Mouse (Mus musculus): ENCODE results near the gene Psmd9.

The Psmd9 gene

GRCm38 (mm10) chr5:123228524-123228922 lies 59.3 kb downstream of the Psmd9 start:
- in situ Hi-C loops (cut with MboI, MseI), result no loop called here

- in situ Hi-C loops (cut with MboI, MseI), result no loop called here
Observed at GRCm38 (mm10) chr5:123229296-123229695, 60.1 kb downstream of the Psmd9 start.

- in situ Hi-C loops (cut with MboI, MseI), result no loop called here
Observed at GRCm38 (mm10) chr5:123232180-123232579, 63.0 kb downstream of the Psmd9 start.

GRCm38 (mm10) chr5:123235731-123236130 lies 66.5 kb downstream of the Psmd9 start:
- in situ Hi-C loops (cut with MboI, MseI), result no loop called here

GRCm38 (mm10) chr5:123236426-123236825 lies 67.2 kb downstream of the Psmd9 start:
- in situ Hi-C loops (cut with MboI, MseI), result no loop called here

- in situ Hi-C loops (cut with MboI, MseI), result no loop called here
Observed at GRCm38 (mm10) chr5:123239501-123239900, 70.3 kb downstream of the Psmd9 start.

GRCm38 (mm10) chr5:123245518-123245917 lies 76.3 kb downstream of the Psmd9 start:
- in situ Hi-C loops (cut with MboI, MseI), result no loop called here

GRCm38 (mm10) chr5:123251390-123251789 lies 82.2 kb downstream of the Psmd9 start:
- in situ Hi-C loops (cut with MboI, MseI), result no loop called here

GRCm38 (mm10) chr5:123251834-123252233 lies 82.6 kb downstream of the Psmd9 start, which contains the start of gene Wdr66:
Gene Wdr66, plus strand, starts transcription at chr5:123252102.
- in situ Hi-C loops (cut with MboI, MseI), result no loop called here

GRCm38 (mm10) chr5:123256841-123257755 lies 87.9 kb downstream of the Psmd9 start:
- in situ Hi-C loops (cut with MboI, MseI), result no loop called here

GRCm38 (mm10) chr5:123258990-123259389 lies 89.8 kb downstream of the Psmd9 start:
- in situ Hi-C loops (cut with MboI, MseI), result no loop called here

GRCm38 (mm10) chr5:123260698-123261097 lies 91.5 kb downstream of the Psmd9 start:
- in situ Hi-C loops (cut with MboI, MseI), result no loop called here

- in situ Hi-C loops (cut with MboI, MseI), result no loop called here
Observed at GRCm38 (mm10) chr5:123266909-123267308, 97.7 kb downstream of the Psmd9 start.

GRCm38 (mm10) chr5:123268477-123269474 lies 99.6 kb downstream of the Psmd9 start:
- in situ Hi-C loops (cut with MboI, MseI), result no loop called here

GRCm38 (mm10) chr5:123270917-123271316 lies 101.7 kb downstream of the Psmd9 start:
- in situ Hi-C loops (cut with MboI, MseI), result loop anchor here in 1 of 2 experiments (5.0 kb wide), 1 partner anchor 84 kb away; no protein-coding TSS in a partner anchor

- in situ Hi-C loops (cut with MboI, MseI), result loop anchor here in 1 of 2 experiments (5.0 kb wide), 1 partner anchor 86 kb away; no protein-coding TSS in a partner anchor
Observed at GRCm38 (mm10) chr5:123272927-123273326, 103.7 kb downstream of the Psmd9 start.

GRCm38 (mm10) chr5:123276636-123277341 lies 107.6 kb downstream of the Psmd9 start:
- in situ Hi-C loops (cut with MboI, MseI), result no loop called here

- in situ Hi-C loops (cut with MboI, MseI), result no loop called here
Observed at GRCm38 (mm10) chr5:123277342-123277701, 108.1 kb downstream of the Psmd9 start.

- in situ Hi-C loops (cut with MboI, MseI), result no loop called here
Observed at GRCm38 (mm10) chr5:123277704-123278103, 108.5 kb downstream of the Psmd9 start.

- in situ Hi-C loops (cut with MboI, MseI), result no loop called here
Observed at GRCm38 (mm10) chr5:123279248-123279647, 110.0 kb downstream of the Psmd9 start.
